Mouse (Mus musculus): ENCODE results near the gene Samd7.

The Samd7 gene

DNA sequence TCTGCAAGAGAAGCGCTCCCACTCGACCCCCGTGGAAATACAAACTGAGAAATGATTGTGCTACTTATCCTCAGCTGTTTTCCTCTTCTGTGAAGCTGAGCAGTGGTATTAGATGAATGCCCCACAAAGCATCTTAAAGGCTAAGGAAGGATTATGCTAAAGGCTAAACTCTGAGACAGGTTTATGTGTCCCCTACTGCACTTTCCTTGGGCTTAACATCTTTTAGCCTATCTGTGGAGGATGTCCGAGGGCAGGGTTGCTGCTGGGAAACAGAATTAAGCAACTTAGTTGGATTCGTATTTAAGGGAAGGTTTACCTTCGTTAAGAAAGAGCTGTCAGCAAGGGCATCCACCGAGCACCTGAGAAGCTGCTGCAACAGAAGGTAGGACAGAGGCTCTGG, at the start of gene Samd7:
TSS of gene Samd7 (plus strand) at position 288 of the 400 bp plus-strand sequence.
- no peak for DNase-seq

DNA sequence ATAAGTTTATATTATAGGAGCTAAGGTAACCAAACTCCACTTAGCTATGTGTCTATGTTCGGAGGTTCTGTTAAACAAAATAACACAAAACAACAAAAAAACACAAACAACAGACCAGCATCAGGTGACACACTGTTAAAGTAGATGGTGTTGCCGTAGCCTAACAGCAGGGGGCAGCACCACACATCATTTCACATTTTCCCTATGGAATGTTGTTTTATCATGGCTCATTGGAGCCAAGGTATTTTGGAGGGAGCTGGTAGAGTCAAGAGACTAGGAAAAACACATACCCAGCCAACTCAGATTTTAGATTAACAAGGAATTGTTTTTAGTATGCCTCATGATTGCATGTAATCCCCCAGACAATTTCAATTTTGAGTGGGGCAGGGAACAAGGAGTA, 49.7 kb upstream of the Samd7 start:
- DNase-seq, result peak; percentile 84 to 88

DNA sequence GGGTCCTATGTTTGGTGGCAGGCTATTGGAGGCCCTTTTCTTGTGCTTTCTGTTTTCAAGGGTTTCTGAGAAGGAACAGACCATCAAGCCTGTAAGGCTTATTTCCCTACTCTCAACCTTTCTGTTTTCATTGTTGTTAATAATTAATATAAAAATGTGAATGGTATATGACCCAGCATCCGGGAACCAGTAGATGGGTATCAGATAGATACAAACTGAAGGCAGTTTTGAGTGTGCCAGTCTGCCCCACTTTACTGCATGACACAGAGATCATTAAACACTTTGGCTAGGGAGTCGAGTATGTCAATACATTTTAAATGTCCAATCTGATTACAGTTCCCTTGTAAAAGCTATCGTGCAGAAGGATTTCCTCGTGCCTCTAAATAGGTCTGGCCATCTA, 48.2 kb upstream of the Samd7 start:
- DNase-seq, result no peak

DNA sequence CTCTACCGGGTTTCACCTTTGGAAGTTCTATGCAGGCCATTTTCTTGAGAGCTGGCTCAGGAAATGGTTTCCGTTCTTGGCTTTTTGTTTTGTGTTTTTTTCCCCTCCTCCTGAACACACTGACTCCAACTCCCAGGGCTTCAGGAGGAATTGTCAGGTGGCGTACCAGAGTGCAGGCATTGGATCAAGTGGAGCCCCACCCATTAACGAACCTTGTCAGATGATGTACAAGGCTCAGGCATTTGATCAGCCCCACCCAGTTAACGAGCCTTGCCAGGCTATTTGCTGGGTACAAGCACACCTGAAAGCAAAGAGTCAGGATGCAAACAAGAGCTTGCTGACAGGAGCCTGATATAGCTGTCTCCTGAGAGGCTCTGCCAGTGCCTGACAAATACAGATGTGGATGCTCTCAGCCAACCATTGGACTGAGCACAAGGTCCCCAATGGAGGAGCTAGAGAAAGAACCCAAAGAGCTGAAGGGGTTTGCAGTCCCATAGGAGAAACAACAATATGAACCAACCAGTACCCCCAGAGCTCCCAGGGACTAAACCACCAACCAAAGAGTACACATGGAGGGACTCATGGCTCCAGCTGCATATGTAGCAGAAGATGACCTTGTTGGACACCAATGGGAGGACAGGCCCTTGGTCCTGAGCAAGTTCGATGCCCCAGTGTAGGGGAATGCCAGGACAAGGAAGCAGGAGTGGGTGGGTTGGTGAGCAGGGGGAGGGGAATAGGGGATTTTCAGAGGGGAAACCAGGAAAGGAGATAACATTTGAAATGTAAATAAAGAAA, 46.2 kb upstream of the Samd7 start, which contains the start of gene Lrrc31:
TSS of gene Lrrc31 (minus strand) at position 133 of the 795 bp plus-strand sequence.
- peak in 1 of 2 experiments; percentile 19 for DNase-seq

DNA sequence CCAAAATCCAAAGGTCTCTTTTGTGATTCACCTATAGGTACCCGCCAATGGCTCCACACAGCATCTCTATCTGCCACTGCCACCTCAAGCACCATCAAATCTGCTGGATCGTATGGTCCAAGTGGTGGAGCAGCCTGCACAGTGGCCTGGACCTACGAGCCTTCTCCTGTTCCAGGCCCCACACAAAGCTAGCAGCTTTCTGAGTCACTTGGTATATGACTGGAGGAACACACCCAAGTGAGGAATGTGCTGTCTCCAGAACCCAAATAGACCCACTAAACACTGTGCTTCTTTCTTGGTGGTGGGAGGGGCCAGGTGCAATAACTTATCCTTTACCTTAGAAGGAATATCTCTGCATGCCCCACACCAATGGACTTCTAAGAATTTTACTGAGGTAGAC, 40.1 kb upstream of the Samd7 start:
- no peak for DNase-seq

DNA sequence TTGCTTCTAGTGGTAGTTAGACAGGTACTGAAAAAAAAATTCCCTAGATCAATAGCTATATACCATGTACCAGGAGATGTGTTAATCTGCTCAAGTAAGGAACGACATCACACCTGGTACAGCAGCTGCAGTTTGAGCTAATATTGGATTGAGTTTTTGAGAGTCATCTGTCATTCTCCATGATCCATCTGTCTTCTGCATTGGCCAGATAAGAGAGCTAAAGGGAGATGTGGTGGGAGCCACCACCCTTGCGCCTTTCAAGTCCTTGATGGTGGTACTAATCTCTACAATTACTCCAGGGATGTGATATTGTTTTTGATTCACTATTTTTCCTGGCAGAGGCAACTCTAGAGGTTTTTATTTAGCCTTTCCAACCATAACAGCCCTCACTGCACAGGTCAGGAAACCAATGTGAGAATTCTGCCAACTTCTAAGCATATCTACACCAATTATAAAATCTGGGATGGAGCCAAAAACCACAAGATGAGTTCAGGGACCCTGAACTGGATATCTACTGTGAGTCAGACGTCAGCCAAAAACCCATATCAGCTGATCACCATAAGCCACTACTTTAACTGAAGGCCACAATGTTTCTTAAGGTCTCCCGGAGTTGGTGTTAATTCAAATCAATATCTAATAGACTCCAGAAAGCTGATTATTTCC, 39.3 kb upstream of the Samd7 start:
- DNase-seq, result no peak

DNA sequence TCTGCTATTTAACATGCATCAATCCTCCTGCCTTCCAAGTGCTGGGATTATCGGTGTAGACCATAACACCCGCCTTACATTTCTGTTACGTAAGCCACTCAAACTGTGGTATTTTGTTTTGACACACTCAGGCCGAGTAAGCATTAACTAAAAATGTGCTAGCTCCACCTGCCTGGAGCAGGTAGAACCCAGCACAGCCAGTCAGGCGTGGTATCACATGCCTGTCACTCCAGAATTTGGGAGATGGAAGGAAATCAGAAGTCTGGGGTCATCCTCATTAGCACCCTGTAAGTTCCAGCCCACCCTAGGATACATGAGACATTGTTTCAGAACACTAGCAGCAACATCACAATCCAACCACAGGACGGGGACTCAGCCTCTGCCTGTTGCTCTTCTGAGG, 35.9 kb upstream of the Samd7 start:
- peak; percentile 47 to 68 for DNase-seq

DNA sequence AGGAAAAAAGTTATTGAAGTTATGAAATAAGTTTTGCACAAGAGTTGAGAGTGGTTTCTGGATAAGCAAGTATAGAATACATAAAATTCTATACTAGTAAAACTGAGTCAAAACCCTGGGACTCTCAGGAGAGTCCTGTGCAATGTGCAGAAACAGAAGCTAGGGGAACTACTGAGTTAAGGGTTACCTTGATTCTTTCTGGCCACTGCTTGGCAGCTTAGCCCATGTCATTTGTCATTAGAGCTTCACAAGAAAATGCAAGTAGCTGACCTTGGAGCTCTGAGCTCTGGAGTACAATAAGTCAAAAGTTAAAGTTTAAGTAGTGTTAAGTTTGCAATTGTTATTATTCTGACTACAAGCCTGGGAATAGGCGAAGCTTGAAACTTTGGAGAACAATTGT, 32.8 kb upstream of the Samd7 start:
- peak in 1 of 2 experiments; percentile 61 for DNase-seq

DNA sequence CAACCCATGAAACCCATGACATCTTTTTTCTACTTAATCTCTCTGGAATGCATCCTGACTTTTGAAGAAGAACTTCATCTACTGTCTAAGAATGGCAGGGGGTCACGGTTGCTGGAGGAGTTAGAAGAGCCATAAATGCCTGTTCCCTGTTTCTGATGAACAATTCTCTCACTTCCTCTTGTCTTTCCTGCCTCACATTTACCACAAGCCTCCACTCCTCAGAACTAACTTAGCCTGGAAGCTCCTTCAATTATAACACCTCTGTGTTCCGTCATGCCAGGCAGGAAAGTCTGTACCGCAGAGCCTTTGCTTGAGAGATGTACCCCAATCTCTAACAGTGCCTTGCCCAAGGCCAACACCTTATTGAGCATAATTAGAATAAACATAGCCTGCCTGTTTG, 27.4 kb upstream of the Samd7 start:
- no peak for DNase-seq

DNA sequence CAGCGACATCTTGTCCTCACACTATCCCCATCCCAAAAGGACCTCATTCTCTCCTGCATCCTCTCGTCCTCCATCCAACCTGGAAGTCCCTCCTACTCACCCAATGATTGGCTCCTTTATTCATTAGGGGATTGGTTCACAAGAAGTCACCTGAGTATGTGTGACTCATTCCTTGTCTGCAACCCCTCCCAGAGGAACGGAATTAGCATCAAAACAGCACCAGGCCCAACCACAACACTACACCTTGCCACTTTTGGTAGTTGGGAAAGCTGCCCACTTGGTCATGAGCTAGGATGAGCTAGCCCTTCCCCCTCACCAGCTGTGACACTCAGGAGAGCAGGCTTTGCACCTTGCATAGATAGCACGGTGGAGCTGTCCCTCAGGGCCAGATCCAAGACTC, 24.1 kb upstream of the Samd7 start:
- DNase-seq, result no peak

DNA sequence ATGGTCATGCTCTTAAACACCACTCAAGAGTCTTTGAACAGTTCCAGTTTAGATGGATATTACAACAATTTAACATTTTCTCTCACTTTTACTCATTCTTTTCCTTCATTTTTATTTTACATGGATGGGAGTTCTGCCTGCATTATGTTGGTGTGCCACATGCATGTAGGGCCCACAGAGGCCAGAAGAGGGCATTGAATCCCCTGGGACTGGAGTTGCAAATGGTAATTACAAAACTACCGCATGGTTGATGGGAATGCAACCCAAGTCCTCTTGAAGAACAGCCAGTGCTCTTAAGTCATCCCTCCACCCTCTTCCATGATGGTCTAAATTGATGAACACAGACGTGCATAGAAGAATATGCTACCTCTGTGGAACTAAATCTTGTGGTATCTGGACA, 23.6 kb upstream of the Samd7 start:
- DNase-seq, result no peak

DNA sequence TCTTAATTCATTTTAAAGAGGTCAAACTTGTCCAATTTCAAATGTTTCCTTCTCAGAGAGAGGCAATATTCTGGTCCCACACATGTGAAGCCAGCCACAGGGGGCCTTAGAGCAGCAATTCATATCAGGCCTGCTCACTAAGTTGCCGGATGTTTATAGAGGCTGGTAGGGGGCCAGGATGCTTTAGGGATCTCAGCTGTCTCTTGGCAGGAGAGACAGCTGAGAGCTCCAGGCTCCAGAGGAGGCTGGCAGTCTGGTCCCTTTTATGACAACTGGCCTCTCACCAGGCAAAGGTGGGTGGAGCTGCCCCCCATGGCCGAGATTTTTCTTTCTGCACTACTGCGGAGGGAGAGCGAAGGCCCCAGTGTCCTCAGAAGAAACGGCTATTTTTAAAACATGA, 22.9 kb upstream of the Samd7 start:
- DNase-seq, result no peak

DNA sequence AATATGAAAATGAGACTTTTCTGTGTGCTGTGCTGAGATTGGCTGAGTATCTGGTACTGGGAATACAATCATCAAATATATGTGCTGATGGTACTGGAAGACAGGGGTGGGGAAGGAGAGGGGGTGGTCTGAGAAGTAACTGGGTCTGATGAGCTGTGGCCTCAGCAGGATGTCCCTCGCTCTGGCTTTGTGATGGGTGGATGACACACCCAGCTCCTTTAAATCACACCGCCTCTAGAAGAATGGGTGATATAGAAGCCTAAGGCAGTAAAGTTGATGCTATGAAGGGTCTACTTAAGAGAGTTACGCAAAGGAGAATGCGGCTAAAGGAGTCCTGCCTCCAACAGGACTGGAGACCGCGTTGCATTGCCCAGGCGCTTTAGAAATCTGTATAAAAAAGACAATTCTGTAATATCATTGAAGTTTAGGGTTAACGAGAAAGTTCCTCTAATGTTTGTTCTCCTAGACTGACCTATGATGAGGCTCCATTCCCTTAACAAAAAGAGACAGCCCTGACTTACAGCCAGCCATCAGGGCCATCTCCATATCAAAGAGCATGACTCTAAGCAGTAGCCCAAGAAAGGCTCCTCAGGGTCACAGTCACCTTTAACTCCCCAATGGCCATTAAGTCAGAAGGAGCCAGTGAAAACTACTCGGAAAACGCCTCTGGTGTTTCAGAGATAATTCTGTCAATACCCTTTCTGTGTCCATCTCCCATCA, 21.8 kb upstream of the Samd7 start:
- DNase-seq, result no peak

DNA sequence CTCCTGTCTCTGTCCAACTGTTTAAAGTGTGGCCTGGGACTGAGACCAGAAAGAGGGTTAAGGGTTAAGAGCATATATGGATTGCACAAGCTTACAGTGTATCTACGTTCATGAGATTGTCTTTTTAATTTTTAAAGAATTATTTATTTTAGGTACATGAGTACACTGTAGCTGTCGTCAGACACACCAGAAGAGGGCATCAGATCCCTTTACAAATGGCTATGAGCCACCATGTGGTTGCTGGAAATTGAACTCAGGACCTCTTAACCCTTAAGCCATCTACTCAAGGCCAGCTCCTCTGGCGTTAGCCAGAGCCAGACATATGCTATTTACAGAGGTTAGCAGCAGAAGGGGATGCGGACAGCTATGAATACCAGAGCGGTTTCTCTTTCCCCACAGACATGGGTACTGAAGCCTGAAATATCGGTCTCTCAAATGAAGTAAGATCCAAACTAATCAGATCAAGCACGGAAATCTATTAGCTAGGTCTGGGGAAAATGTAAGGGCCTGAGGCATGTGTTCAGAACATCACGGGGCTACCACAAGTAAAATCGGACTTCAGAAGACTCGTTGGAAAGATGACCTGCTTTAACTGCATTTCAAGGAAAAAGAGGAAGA, 21.1 kb upstream of the Samd7 start:
- peak in 1 of 2 experiments; percentile 20 for DNase-seq

DNA sequence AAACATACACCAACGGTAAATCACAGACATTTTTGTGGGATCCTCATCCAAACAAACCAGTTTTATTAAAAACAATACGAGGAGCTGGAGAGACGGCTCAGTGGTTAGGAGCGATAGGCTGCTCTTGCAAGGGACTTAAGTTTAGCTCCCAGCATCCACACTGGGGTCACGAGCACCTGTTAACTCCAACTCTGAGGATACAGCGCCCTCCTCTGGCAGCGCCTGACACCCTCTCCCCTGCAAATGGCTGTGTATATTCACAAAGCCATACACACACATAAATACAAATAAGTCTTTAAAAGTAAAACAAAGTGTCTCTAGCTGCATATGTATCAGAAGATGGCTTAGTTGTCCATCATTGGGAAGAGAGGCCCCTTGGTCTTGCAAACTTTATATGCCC, 20.6 kb upstream of the Samd7 start:
- peak in 1 of 2 experiments; percentile 27 for DNase-seq

DNA sequence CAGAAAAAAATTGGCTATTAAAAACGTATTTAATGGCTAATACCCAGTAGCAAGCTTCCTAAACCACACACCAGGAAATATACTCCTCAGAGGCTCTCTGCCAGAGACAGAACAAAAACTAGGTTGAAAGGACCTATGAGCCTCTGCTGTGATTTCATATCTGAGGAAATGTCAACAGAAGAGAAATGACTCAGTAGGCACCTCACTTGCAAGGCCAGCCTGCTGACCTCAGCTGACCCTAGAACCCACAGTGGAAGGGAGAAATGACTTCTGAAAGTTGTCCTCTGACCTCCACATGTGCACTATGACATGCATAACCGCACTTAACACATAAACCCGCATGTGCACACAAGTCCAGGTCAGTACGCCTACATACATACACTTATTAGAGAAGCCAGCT, 18.9 kb upstream of the Samd7 start:
- no peak for DNase-seq

DNA sequence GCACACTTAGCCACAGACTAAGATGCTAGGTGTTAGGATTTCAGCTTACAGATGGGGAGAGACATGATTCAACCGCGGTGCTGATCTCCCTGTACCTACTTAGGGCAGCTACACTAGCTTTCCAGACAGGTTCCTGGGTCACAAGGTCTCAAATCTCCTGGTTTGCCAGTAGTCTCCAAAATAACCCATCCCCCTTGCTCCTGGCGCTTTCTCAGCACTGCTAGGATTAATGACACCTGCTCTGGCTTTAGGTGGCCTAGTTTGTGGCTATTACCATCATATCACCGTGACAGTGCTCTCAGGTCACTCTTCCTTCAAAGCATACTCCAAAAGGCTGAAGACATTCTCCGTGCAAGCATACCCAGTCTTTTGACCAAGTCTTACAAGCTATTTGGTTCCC, 17.0 kb upstream of the Samd7 start:
- no peak for DNase-seq

DNA sequence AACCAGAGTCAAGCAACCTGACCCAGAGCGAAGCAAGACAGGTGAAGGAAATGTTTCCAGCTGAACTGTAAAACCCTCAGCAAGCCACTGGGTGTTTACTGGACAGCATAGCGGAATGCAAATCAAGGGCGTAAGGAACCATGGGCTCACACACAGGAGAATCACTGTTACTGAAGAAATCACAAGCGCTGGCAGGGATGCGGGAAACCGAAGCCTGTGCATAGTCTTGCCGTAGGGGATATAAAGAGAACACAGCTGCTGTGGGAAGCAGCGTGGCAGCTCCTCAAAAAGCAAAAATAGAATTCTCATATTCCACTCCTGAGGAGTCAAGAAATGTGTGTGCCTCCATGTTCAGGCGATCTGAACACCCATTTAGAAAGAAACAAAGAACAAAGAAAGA, 9.3 kb upstream of the Samd7 start:
- DNase-seq, result no peak

DNA sequence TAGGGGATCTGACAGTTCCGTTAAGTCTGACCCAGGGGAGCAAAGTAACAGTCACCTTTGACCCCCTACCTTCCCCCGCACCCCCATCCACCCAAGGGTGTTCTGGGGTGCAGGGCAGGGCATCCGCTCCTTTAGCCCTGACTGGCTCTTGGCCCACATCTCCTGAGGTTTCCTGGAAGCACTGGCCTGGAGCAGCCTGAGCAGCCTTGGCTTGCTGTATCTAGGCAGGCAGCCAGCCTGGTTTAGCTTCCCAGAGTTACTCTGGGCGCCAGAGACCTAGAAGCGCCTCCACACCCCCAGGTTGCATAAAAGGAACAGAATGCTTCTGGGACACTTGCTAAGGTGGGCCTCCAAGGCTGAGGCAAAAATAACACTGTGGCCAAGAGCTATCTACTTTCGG, 4.8 kb upstream of the Samd7 start:
- peak; percentile 77 to 78 for DNase-seq

DNA sequence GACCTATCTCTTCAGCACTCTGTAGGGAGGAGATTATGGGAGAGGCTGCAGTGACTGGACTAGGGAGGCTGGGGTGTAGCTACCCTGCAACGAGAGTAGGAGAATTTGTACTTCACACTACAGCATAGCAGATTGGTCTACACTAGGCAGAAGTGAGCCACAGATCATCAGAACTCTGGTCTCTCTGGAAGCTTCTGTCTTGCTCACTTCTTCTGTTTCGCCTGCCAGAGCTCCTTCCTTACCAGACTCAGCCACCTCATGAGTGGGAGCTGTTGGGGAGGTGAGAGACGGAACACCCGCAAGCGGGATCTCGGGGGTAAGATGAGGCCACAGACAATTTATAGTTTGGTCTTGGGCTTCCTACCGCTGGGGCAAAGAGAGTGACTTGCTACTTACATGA, 3.2 kb upstream of the Samd7 start:
- DNase-seq, result no peak

DNA sequence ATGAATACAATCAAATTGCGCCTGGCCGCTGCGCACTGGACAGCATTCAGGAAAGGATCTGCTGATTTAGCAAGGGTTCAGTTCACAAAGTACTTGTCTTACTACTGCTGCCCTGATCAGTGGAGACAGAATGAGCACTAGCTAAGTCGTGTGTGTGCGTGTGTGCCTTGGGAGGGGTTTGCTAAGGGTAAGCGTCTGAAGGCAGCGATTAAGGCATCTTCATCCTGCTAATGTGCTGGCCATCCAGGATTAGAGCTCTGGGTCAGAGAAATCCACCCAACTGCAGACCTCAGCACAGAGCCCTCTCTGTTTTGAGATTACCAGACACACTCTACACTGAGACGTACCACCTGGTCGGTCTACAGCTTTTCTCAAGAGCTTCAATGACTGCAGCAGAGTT, 2.2 kb downstream of the Samd7 start:
- no peak for DNase-seq

DNA sequence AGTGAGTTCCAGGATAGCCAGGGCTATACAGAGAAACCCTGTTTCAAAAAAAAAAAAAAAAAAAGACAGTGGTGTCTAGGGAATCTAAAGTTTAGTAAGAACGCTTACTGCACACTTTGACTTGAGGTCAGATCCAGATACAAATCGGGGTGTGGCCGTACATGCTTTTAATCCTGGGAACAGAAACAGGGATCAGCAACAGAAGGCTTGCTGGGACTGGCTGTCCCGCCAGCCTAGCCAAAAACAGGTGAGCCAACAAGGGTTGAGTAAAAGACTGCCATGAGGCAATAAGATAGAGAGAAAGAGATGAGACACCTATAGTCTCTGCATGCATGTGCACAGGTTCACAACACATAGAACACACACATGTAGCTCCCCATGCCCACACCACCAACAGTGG, 8.6 kb downstream of the Samd7 start:
- no peak for DNase-seq

DNA sequence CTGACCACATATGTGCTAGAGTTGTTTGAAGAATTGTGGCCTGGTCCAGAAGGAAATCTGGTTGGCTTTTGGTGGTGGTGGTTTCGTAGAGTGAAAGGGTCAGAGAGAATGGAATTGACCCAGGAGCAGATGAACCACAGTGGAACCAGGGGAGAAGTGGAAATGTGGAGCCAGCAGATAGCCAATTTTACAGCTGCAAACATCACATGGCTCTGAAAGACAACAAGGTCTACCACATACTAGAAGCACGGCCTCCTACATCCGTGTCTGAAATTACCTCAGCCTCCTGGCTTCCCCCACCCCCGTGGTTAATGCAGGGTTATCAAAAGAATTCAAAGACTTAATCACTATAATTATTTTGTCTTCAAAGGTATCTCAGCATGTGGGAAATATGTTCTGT, 18.8 kb downstream of the Samd7 start:
- no peak for DNase-seq

Measured in kidney, adult 8-10 months (tissue).